Mouse (Mus musculus): ENCODE results near the gene Itga11. TPM values are rescaled to one million over a fixed set of nuclear protein-coding genes. Genes with fewer than 3 reads are reported as not detected.
A peak's percentile ranks its signal among the peaks of the same experiment; 100 is the strongest.

Gene Itga11
- total and polyA plus RNA-seq, 3 experiments = 0.04 to 0.31 (median 0.04) TPM

DNA sequence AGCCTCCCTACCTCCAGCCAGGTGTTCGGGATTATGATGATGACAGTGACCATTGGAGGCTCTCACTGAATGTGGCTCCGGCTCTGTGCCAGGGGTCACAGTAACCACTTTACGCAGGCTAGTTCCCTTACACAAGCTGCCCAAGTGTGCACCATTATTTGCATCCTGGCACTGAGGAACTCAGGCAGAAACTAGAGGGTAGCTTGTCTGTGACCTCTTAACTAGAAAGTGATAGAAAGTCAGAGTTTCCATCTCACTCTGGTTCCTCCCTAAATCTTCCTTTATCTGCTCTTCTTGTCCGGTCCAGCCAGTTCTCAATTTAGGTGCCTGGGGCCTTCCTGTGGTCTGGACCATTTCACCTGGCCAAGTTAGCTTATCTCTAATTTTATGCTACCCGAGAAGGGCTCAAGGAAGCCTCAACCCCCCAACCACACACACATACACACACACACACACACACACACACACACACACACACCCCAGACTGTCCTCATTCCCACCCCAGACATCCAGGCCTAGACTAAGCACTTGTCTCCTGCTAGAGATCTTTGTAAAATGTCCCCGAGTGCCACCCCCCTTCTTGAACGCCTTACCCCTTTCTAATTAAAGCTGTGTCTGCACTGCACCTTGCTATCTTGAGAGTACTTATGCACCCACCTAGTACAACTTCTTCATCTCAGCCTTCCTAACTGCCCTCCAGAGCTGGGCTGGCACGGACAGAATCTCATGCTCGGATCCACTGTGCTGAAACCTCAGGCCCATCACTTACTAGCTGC lies 138.9 kb downstream of the Itga11 start:
- H3K4me3 ChIP-seq (replicated peaks in 1 of 3; ENCODE audit: low read depth in 2 of 3, low read length in 2 of 3, poor library complexity in 1 of 3) = peak overlapping the region; percentile 10 to 48 (median 47)
- in situ Hi-C loops (cut with MboI; ENCODE audit: low pct_ligation_motif_present, low pct_unique_long_range_greater_than_20kb, low sequenced_read_pairs) (loop anchor here (25.0 kb wide), 1 partner anchor 571 kb away; the partner anchor contains the start of genes 2300009A05Rik and Map2k5), dilution Hi-C loops (cut with MboI; ENCODE audit: extremely low pct_ligation_motif_present, extremely low pct_unique_long_range_greater_than_20kb, low sequenced_read_pairs) (no loop called here)
- H3K79me2 ChIP-seq (replicated peaks; ENCODE audit: control insufficient read depth, extremely low read depth, insufficient read depth, poor library complexity, severe bottlenecking) = no peaks in the 10 kb centered on the region
- TF ChIP-seq MAFK (IDR thresholded peaks at IDR 0.05; ENCODE audit: insufficient replicate concordance, low read length) (no peak), MEF2A (IDR thresholded peaks at IDR 0.05; ENCODE audit: borderline replicate concordance, low read depth, low read length) (0 out of 2 replicates have a peak, but pooled peaks have one; percentile 12), POLR2A (IDR thresholded peaks at IDR 0.05; ENCODE audit: low read depth, low read length) (no peak), POLR2AphosphoS2 (IDR thresholded peaks at IDR 0.05; ENCODE audit: low read depth, low read length) (no peak), JUN (IDR thresholded peaks at IDR 0.05; ENCODE audit: insufficient read depth, low read depth, low read length) (peak; percentile 56), MYC (IDR thresholded peaks at IDR 0.05; ENCODE audit: low read depth, low read length) (no peak), USF1 (IDR thresholded peaks at IDR 0.05; ENCODE audit: low read depth, low read length) (no peak), JUND (conservative IDR thresholded peaks at IDR 0.05; ENCODE audit: low read depth, low read length) (peak; percentile 59), ZMIZ1 (IDR thresholded peaks at IDR 0.05; ENCODE audit: low read depth, low read length) (no peak), TCF12 (IDR thresholded peaks at IDR 0.05; ENCODE audit: low read depth, low read length) (0 out of 2 replicates have a peak, but pooled peaks have one; percentile 25), CTCF (conservative IDR thresholded peaks at IDR 0.05 in 1 of 2, IDR thresholded peaks at IDR 0.05 in 1 of 2; ENCODE audit: low read depth in 2 of 2, low read length in 2 of 2) (no peak), ELF1 (IDR thresholded peaks at IDR 0.05; ENCODE audit: low read depth, low read length) (no peak; the same call in 1 of the 2 replicates), ETS1 (conservative IDR thresholded peaks at IDR 0.05; ENCODE audit: low read depth, low read length) (peak; percentile 35), RAD21 (IDR thresholded peaks at IDR 0.05; ENCODE audit: low read depth, low read length) (no peak), SIN3A (IDR thresholded peaks at IDR 0.05; ENCODE audit: low read length) (0 out of 2 replicates have a peak, but pooled peaks have one; percentile 82), IRF4 (IDR thresholded peaks at IDR 0.05; ENCODE audit: low read depth, low read length) (peak; percentile 29; the same call in 1 of the 2 replicates), CHD2 (IDR thresholded peaks at IDR 0.05; ENCODE audit: low read length) (0 out of 2 replicates have a peak, but pooled peaks have one; percentile 17), BHLHE40 (IDR thresholded peaks at IDR 0.05; ENCODE audit: low read depth, low read length) (no peak), GABPA (IDR thresholded peaks at IDR 0.05; ENCODE audit: insufficient replicate concordance, low read depth, low read length) (no peak), MAZ (IDR thresholded peaks at IDR 0.05; ENCODE audit: low read depth, low read length) (no peak), MAX (IDR thresholded peaks at IDR 0.05; ENCODE audit: low read length) (no peak), E2F4 (IDR thresholded peaks at IDR 0.05; ENCODE audit: insufficient replicate concordance, low read depth, low read length) (no peak), ZKSCAN1 (IDR thresholded peaks at IDR 0.05; ENCODE audit: borderline replicate concordance, low read depth, low read length) (no peak), SMC3 (IDR thresholded peaks at IDR 0.05; ENCODE audit: low read depth, low read length) (no peak), MXI1 (IDR thresholded peaks at IDR 0.05; ENCODE audit: low read depth, low read length) (peak; percentile 73; the same call in 1 of the 2 replicates), CHD1 (IDR thresholded peaks at IDR 0.05; ENCODE audit: low read depth, low read length) (no peak; the same call in 1 of the 2 replicates), USF2 (conservative IDR thresholded peaks at IDR 0.05; ENCODE audit: low read depth, low read length) (no peak), EP300 (IDR thresholded peaks at IDR 0.05; ENCODE audit: low read length) (peak; percentile 51; the same call in 1 of the 2 replicates), NRF1 (IDR thresholded peaks at IDR 0.05; ENCODE audit: low read depth, low read length) (no peak), TBP (conservative IDR thresholded peaks at IDR 0.05; ENCODE audit: low read depth, low read length) (no peak), RCOR1 (conservative IDR thresholded peaks at IDR 0.05; ENCODE audit: low read depth, low read length) (peak; percentile 66; the same call in 1 of the 2 replicates), HCFC1 (IDR thresholded peaks at IDR 0.05; ENCODE audit: low read depth, low read length) (no peak)
- peaks cover 18 to 56% of the 10 kb centered on the region in 2 experiments for H3K4me1 ChIP-seq (ENCODE audit: control insufficient read depth in 1 of 2, insufficient read depth in 2 of 2)
- peak overlapping the region; percentile 12; the same call in 1 of the 2 replicates for H3K9ac ChIP-seq (ENCODE audit: insufficient read depth, low read depth)
- DNase-seq (ENCODE audit: extremely low read depth) = peak; percentile 39
- H3K27me3 ChIP-seq (replicated peaks) = no peaks in the 10 kb centered on the region
- no peaks in the 10 kb centered on the region for H3K9me3 ChIP-seq (replicated peaks; ENCODE audit: low read length)
- H3K4me2 ChIP-seq (ENCODE audit: insufficient read depth, low read depth, poor library complexity, severe bottlenecking) = peak overlapping the region; percentile 74
- H3K36me3 ChIP-seq (replicated peaks in 1 of 2; ENCODE audit: control insufficient read depth in 1 of 2, insufficient read depth in 1 of 2, low read length in 1 of 2) = no peaks in the 10 kb centered on the region
- peak overlapping the region; percentile 90 for H3K27ac ChIP-seq (ENCODE audit: insufficient read depth, low read depth)

Measured in CH12.LX (cell line).